Mouse (Mus musculus) MN1 (cell line): ENCODE data around the gene Fabp1.

ENCODE experiments used
- DNase-seq: peaks from one replicate; pipeline ENCODE4 v3.0.0-alpha.2; 2016; ENCODE audit warnings: low spot score

Gene Fabp1

GRCm38 (mm10) chr6:71211917-71212316, 12.3 kb downstream of the Fabp1 start:
- DNase-seq = no peak

DNA sequence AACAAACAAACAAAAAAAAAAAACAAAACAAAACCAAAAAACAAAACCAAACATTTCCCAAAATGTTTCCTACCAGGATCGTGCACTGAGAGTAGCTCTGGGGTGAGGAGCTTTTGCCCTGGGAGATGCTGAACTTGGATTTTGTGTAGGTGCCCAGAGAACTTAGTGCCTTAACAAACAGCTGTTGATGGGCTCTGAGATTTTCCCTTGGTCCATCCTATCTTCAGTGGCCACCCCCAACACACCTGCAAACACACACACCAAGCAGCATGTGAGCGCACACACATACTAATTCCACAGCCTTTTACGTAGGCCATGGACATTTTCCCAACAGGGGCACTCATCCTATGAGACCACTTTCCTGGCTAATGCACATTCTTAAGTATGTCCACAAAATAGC, 12.8 kb downstream of the Fabp1 start:
- DNase-seq = no peak

- DNase-seq = no peak
Measured at GRCm38 (mm10) chr6:71221501-71221900, 21.9 kb downstream of the Fabp1 start.

DNA sequence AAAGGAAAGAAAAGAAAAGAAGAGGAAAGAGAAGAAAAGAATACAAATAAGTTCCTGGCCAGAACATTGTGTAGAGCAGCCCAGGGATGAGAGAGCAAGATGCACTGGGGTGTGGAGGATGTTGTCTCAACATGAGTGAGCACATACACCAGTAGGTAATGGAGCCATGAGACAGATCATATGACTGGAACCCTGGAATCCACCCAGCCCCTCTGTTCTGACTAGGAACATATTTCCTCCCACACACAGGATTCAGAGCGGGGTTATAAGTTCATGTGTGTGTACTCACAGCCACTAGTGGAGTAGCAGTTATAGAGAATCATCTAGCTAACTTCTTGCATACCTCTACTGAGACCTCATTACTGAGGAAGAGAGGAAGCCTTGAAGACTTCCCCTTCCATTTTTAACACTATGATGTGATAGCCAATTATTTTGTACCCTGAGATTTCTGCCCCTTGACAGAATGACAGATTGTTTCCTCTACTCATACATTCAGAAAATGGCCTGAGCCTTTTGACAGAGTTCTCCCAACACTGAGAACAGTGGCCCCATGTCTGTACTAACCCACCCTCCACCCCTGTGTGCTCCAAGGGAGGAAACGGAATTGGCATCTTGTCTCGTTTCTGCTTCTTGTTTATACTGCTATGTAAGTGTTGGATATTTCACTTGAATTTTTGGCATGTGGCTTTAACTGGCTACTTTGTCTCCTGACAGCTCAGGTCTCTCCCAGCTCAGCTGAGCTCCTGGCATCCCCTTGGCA, 24.7 kb downstream of the Fabp1 start:
- DNase-seq = no peak

DNA sequence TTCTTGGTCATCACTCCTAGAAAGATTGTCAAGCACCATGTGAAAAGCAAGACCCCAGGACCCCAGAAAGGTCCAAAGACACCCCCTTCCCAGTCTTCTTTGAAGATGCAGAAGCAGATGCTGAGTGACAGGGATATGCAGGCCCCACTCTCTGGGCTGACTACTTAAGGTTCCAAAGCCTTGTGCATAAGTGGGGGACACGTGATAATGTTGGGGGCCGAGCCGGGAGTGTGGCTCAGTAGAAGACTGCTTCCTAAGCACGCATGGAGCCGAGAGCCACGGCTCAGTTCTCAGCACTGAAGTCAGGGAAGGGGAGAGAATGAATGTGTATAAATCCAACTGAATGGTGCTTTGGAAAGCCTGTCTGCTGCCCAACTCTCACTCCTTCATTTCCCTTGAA, 26.9 kb downstream of the Fabp1 start:
- no peak for DNase-seq

GRCm38 (mm10) chr6:71227157-71227770, 27.6 kb downstream of the Fabp1 start:
- no peak for DNase-seq

DNA sequence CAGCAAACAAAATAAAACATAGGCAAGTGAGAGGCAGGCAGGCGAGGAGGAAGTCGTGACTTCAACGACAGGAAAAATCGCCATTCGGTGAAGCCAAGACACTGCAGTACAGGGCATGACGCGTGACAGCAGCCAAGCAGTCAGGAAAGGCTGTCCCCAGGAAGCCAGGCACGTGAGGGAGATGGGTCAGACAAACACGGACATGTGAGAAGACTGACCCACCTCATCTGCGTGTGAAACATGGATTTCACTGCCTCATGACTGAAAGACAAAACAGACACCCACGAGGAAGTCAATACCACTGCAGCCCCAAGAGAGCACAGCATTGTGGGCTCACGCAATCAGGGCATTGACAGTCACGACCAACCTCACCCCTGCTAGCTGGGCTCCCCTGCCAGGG, 35.5 kb downstream of the Fabp1 start:
- no peak for DNase-seq

GRCm38 (mm10) chr6:71235944-71236343, 36.3 kb downstream of the Fabp1 start:
- DNase-seq = no peak

GRCm38 (mm10) chr6:71236506-71236905, 36.9 kb downstream of the Fabp1 start:
- DNase-seq = no peak

DNA sequence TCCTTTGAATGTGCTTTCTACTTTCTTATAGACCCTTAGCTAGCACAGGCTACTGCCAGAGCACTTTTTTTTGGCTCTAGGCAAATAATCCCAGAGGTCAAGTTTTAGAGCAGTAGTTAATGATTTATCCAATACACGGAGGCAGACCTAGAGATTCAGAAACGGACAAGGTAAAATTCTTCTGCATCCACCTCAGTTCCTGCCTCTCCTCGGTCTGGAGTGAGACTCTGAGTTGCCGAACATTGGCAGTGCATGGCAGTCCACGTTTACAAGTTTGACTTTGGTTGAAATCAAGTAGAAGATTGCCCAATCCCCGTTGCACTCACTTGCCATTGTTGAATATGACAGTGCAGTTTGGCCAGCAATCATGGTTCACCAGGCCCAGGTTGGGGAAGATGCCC, 37.4 kb downstream of the Fabp1 start:
- no peak for DNase-seq

DNA sequence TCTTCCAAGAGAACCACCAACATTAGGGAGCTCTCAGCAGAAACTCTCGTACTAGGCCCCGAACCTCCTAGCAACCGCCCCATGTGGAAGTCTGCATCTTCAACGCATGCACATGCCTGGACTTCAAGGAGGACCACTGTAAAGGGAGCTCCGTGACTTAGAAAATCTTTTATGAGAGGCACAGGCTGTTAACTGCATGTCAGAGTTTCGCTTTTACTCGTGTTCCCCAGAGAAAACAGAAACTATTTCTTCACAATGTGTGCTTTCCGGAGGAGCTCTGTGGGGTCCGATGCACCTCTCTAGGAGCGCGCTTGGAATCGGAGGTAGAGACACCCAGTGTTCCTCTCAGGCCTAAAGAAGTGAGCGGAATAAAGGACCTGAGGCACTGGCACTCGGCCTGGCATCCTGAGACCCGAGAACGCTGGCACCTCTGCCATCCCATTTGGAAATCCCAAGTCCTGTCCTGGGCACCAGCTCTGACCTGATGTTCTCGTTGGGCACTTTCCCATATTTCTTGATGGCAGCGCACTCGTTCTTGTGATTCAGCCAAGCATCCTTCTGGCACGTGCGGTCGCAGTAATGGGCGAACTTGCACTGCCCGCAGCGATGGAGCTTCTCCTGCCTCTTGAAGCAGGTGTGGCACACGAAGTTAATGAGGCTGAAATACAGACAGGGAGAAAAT, 39.6 kb downstream of the Fabp1 start:
- DNase-seq = no peak

GRCm38 (mm10) chr6:71240831-71241230, 41.2 kb downstream of the Fabp1 start:
- DNase-seq = no peak

DNA sequence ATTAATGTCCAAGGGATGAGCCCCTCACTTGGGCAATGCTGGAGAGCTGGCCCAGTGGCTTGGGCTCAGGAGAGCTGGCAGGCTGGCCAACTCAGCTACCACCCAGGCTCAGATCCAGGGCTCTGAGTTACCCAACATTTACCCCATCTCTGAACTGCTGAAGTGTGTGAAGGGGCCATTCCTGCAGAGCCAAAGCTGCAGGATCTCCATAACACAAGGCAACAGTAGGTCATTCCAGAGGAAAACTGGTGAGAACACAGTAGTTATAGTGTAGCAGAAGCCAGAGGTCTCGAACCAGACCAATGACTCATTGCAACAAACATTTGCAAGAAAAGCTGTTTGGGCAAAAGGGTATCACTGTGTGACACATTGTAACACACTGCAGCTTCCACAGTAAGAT, 43.2 kb downstream of the Fabp1 start:
- no peak for DNase-seq

DNA sequence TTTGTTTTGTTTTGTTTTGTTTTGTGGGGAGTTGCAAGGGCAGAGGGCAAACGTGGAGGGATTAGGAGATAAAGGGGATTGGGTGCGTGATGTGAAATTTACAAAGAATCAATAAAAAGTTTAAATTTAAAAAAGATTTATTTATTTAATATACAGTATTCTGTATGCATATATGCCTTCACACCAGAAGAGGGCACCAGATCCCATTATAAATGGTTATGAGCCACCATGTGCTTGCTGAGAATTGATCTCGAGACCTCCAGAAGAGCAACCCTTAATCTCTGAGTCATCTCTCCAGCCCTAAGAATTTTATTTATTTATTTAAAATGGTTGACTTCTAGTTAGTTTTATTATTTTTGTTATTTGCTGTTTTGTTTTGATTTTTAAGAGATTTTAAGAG, 43.6 kb downstream of the Fabp1 start:
- no peak for DNase-seq

- DNase-seq = no peak
Measured at GRCm38 (mm10) chr6:71248420-71248819, 48.8 kb downstream of the Fabp1 start.

DNA sequence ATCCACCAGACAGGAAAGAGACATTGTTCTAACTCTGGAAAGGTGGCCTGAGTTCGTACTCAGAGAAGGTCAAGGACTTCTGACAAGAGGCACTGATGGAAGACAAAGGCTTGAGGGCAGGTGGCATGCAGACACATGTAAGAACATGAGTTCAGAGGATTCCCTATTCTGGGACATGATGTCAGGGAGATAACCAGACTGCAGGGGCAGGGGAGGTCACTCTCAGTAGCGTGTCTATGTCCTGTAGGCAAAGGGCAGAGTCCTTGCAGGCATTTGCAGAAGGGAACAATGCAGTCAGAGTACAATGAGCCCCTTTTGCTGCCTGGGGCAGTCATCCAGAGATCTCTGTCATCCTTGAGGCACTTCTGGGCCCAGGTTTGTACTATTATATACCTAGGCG, 50.0 kb downstream of the Fabp1 start:
- no peak for DNase-seq

- no peak for DNase-seq
Measured at GRCm38 (mm10) chr6:71250951-71251350, 51.3 kb downstream of the Fabp1 start.

DNA sequence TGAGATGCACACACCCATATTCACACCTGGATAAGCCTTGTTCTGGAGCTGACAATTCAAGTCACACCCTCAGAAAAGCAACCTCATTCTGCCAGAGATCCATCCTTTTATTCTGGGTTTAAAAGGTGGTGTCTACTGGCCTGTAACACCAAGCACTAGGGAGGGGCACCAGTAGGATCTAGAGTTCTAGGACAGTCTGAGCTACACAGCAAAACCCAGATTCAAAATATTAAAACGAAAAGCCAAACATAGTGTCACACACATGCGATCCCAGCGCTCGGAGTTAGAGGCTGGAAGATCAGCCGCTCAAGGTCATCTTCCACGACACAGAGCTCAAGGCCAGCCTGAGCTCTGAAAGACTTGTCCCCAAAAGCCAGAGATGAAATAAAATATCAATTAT, 54.8 kb downstream of the Fabp1 start:
- no peak for DNase-seq
